Comparison of ENCODE assay signal across 17 mouse cellular contexts in the genomic region with DNA sequence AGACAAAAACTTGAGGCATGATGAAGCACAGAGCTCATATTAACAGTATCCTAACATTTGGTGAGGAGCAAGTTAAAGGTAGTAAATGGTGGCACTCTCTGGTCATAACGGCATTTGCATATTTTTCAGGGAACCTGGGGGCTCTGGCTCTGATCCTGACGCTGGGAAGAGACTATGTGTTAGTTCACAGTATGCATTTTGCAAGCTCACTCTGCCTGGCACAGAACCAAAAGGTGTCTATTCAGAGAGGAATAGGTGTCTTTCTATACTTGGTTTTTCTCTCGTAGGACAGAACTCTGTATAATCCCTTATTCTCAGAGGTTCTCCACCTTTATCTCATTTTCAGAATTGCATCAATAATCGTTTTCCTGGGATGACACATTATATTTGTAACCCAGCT.
"Had no signal": no experiment of that assay in that cellular context is flagged by ENCODE, and none has a peak within 500 bp of the region (broad histone marks: within the 10 kb centered on the region; RNA-seq: fewer than 3 reads in every experiment).

No protein-coding gene starts in this region.

- ATAC-seq: hindbrain, embryonic 16.5 days; inflammation-experienced regulatory T-cells, adult 6 months; intestine, embryonic 15.5 days; intestine, postnatal 0 days had no signal

- DNase-seq: gastrocnemius, adult 2 months; gastrocnemius, postnatal 10 days; gastrocnemius, postnatal 25 days; heart, adult 2 months; heart, postnatal 10 days; heart, postnatal 4 days; kidney, adult 18-20 months; kidney, adult 8-10 months; kidney, postnatal 10 days; kidney, postnatal 25 days; kidney, postnatal 4 days; liver; liver, embryonic 13.5 days had no signal
